Mouse (Mus musculus) T-cell, adult 2 months (primary cell): ENCODE measurements around the gene Rab8a.
A peak's percentile ranks its signal among the peaks of the same experiment; 100 is the strongest.

ENCODE experiments used
- DNase-seq: peaks from one replicate; pipeline ENCODE4 v3.0.0; 2022; ENCODE audit warnings: low spot score

Gene Rab8a

DNA sequence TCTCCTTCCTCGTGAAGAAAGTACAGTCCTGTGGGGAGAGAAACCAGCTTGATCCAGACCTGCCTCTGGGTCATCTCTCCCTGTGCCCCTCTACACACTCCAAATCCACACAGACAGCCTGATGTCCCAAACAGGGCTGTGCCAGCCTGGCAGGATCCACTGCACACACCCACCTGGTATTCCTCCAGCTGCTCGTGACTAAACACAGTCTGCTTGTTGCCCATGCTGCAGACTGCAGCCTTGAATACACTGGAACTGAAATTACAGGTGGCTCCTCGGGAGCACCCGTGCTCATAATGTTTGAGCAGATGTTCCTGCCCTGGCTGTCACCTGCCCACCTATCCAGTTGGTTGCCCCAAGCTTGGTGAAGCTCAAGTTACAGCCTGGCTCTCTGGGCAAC, 51.8 kb downstream of the Rab8a start, which contains the start of gene Cib3:
TSS of gene Cib3 (minus strand) at position 87 of the 400 bp plus-strand sequence.
- no peak for DNase-seq

DNA sequence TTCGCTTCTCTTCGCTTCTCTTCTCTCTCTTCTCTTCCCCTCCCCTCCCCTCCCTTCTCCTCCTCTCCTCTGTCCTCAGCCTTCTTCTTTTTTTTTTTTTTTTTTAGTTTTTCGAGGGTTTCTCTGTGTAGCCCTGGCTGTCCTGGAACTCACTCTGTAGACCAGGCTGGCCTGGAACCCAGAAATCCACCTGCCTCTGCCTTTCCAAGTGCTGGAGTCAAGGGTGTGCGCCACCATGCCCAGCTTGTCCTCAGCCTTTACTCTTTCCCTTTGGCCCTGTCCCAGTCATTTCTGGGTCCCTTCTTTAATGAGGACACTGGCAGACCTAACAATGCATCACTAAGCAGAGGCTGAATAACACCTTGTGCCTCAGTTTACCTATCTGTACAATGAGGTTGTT, 52.5 kb downstream of the Rab8a start, which contains the start of gene Gm11034:
TSS of gene Gm11034 (minus strand) at position 101 of the 400 bp plus-strand sequence.
- no peak for DNase-seq

DNA sequence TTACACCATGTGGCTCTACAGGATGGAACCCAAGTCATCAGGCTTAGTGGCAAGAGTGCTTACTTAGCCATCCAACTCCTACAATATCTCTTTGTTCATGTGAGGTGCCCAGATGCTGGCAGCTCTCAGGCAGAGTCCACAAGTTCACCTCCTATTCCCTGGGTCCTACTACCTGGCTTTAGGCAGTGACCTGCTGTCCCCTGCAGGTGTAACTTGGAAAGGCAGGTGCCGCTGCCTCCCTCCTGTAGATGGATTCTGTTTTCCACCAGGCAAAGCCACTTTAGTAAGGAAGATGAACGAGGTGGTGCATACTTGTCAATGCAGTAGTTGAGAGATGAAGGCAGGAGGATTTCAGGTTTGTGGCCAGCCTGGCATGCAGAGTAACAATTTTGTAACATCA, 54.1 kb downstream of the Rab8a start:
- peak; percentile 42 for DNase-seq

DNA sequence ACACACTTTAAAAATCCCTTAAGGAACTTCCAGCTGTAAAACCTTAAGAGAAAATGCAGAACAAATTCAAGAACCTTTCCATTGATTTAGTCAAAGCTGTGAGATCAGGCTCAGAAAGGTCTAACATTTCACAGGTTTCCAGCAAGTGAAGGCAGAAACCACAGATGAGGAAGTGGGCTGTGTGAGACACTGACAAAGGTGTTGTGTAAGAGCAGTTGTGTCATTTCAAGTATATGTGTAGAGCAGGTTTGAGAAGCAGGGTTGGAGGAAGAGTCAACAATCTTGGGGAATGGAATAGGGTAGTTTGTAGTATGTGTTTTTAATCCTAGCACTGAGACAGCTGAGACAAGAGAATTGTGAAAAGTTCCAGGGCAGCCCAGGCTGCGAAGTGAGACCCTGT, 54.9 kb downstream of the Rab8a start:
- peak; percentile 52 for DNase-seq

DNA sequence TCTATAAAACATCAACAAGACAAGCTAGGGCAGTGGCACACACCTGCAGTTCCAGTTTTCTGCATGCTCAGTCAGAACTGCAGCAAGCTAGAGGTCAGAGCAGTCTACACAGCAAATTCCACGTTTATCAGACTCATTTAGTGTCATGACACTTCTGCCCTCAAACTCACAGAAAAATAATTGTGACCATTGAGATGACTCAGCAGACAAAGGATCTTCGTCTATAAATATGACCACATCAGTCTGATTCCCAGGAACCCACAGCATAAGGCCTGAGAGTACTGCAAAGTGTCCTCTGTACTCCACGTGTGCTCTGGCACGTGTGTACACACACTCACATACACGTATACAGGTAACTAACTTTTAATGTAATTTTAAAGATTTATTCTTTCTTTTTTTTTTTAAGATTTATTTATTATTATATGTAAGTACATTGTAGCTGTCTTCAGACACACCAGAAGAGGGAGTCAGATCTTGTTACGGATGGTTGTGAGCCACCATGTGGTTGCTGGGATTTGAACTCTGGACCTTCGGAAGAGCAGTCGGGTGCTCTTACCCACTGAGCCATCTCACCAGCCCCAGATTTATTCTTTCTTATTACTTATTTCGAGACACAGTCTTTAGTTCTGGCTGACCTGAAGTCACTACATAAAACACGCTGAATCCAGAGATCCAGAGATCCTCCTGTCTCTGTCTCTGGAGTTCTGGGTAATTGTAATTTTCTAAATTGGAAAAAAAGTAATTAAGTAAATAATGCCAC, 58.0 kb downstream of the Rab8a start:
- DNase-seq: no peak

DNA sequence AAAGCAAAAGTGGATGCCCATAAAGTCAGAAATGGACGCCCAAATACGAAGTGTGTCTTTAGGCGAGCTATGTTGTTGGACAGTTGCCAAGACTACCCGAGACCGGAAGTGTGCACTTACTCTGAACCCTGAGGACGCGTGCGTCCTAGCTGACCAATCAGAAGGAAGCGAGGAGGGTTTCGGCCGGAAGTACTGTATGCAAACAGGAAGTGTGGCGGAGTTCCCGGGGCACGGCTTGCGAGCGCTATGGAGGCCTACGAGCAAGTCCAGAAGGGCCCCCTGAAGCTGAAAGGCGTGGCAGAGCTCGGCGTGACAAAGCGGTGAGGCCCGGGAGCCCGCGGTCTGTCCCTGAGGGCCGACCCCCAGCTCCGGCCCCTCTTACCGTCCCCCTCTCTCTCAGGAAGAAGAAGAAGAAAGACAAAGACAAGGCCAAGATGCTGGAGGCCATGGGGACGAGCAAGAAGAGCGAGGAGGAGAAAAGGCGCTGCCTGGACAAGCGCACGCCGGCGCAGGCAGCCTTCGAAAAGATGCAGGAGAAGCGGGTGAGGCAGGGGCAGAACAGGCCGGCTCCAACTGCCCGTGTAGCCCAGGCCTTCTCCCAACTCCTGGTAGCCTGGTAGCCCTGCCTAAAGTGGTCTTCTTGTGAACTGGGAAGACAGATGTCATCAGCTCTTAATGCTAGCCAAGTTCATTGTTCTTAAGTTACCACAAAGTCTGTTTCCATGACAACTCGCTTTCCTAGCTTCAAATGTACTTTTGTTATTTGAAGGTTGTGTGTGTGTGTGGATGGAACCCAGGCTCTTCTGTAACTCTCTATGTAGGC, 58.8 kb downstream of the Rab8a start, which contains the start of gene Fam32a:
TSS of gene Fam32a (plus strand) at position 190 of the 823 bp plus-strand sequence.
- peak; percentile 91 for DNase-seq

DNA sequence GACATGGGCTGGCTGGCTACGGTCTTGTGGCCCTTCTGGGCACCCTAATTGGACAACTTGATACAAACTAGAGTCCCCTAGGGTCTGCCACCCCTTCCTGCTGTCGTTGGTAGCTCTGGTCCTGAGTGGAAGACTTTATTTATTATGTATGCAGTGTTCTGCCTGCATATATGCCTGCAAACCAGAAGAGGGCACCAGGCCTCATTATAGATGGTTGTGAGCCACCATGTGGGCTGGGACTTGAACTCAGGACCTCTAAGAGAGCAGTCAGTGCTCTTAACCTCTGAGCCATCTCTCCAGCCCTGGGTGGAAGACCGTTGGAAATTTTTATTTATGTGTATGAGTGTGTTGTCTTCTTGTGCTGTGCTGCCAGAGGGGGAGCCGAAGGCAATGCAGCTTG, 59.8 kb downstream of the Rab8a start:
- DNase-seq: no peak

DNA sequence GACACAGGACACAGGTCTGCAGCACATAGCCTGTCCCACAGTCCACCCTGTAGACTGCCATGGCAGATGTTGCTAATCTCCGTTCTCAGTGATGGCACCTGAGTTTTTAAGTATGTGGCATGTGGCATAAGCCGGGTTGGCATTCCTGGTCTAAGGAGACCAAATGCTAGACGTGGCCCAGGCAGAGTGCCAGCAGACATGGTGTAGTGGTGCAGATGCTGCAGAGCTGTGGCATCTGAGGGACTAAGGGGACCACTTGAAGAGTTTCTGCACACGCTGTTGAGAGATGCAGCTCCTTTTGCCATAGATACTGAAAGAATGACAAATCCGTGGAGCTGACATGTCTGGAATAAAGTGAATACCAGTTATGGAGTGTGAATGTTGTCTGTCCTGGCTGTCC, 61.7 kb downstream of the Rab8a start:
- DNase-seq: no peak
